Mouse (Mus musculus) embryonic facial prominence, embryonic 14.5 days (tissue): ENCODE measurements around the gene Ypel3. TPM values are rescaled to one million over a fixed set of nuclear protein-coding genes. Genes with fewer than 3 reads are reported as not detected.

Experiments
- ATAC-seq: fragments of 200-750 bp; cut with Nextera tagmentation; 2 replicates; pipeline ENCODE4 v1.8.0; 2017; ENCODE audit warnings: low read depth, moderate number of reproducible peaks, moderate TSS enrichment
- DNase-seq: peaks from one replicate; pipeline ENCODE4 v3.0.0-alpha.2; 2015; ENCODE audit warnings: low spot score
- H3K27ac ChIP-seq: fragments of 300-500 bp; sonication (generic); replicated peaks from 2 replicates; pipeline ENCODE4 v1.5.1; 2014; ENCODE audit warnings: low read depth, mild to moderate bottlenecking, low read length, moderate library complexity
- H3K27me3 ChIP-seq: fragments of 300-500 bp; sonication (generic); replicated peaks from 2 replicates; pipeline ENCODE4 v1.6.1; 2014; ENCODE audit warnings: low read length; ENCODE audit not compliant: control insufficient read depth, insufficient read depth
- H3K36me3 ChIP-seq: fragments of 300-500 bp; sonication (generic); 2 replicates; pipeline ENCODE4 v1.6.1; 2014; ENCODE audit warnings: low read length, mixed read lengths; ENCODE audit not compliant: control insufficient read depth, insufficient read depth
- H3K4me1 ChIP-seq: fragments of 300-500 bp; sonication (generic); 2 replicates; pipeline ENCODE4 v1.6.1; 2014; ENCODE audit warnings: antibody characterized with exemption, low read length; ENCODE audit not compliant: control insufficient read depth, insufficient read depth
- H3K4me2 ChIP-seq: fragments of 300-500 bp; sonication (generic); 2 replicates; pipeline ENCODE4 v1.6.1; 2014; ENCODE audit warnings: low read depth, mild to moderate bottlenecking, low read length, moderate library complexity, mixed read lengths
- H3K4me3 ChIP-seq: fragments of 300-500 bp; sonication (generic); 2 replicates; pipeline ENCODE4 v1.5.1; 2014; ENCODE audit warnings: low read depth, mild to moderate bottlenecking, low read length
- H3K9ac ChIP-seq: fragments of 300-500 bp; sonication (generic); 2 replicates; pipeline ENCODE4 v1.6.1; 2014; ENCODE audit warnings: low read depth, mild to moderate bottlenecking, low read length, moderate library complexity, mixed read lengths
- H3K9me3 ChIP-seq: fragments of 300-500 bp; sonication (generic); 2 replicates; pipeline ENCODE4 v1.6.1; 2016; ENCODE audit warnings: low read length; ENCODE audit not compliant: control insufficient read depth
- WGBS: fragments of 180-500 bp; shearing (Covaris S2); extraction: QIAGEN DNeasy Blood & Tissue Kit; methylation state at CpG from one replicate; pipeline ENCODE4 v1.1.7; 2014; 5-methylcytosine and 5-hydroxymethylcytosine counted together
- polyA plus RNA-seq: library from polyadenylated mRNA; unstranded; fragments of >200 nt; fragmentation: Nextera tagmentation; extraction: Ambion mirVana; gene quantifications from 2 replicates; pipeline ENCODE4 v1.2.1, GENCODE M21; 2014

The Ypel3 gene
- polyA plus RNA-seq, 1 experiment from 2014 or later: 117 TPM

DNA sequence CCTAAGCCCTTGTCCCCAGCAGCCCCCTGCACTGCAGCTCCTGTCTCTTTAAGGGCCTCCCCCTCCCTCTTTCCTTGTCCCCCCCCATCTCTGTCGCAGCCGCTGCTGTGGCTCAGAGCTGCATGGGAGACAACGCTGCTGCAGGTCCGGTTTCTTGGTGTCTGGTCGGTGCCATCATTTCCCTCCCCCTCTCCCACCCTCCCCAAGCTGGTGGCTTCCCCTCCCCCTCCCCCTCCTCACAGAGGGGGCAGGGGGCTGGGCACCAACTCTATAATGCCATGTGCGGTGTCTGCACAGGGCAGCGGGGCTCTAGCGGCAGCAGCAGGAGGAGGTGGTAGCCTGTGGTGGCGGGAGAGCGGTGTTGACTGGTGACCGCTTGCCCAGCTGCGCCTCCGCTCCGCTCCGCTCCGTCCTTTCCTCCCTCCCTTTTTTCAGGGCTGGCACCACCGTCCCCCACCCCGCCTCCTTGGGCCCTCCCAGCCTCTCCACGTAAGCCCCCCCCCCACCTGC is 46.5 kb downstream of the Ypel3 start:
- H3K9me3 ChIP-seq: no peaks in the 10 kb centered on the region
- no peak for DNase-seq
- WGBS: 0% methylated on average over 12 of the region's 19 CpGs
- ATAC-seq: peak; percentile 35; the same call in 1 of the 2 replicates
- H3K4me2 ChIP-seq: peak overlapping the region; percentile 50
- H3K36me3 ChIP-seq: no peaks in the 10 kb centered on the region
- H3K27ac ChIP-seq: no peak overlapping the region
- peak overlapping the region; percentile 43 for H3K9ac ChIP-seq
- peaks cover 26% of the 10 kb centered on the region for H3K27me3 ChIP-seq
- H3K4me1 ChIP-seq: no peaks in the 10 kb centered on the region
- H3K4me3 ChIP-seq: peak overlapping the region; percentile 30

GRCm38 (mm10) chr7:126823940-126824339 is 47.2 kb downstream of the Ypel3 start:
- no peak overlapping the region for H3K27ac ChIP-seq
- peak overlapping the region; percentile 50; the same call in 1 of the 2 replicates for H3K4me2 ChIP-seq
- WGBS: 8% methylated on average over 10 of the region's 10 CpGs
- no peaks in the 10 kb centered on the region for H3K36me3 ChIP-seq
- no peak overlapping the region for H3K4me3 ChIP-seq
- DNase-seq: no peak
- no peak overlapping the region for H3K9ac ChIP-seq
- H3K27me3 ChIP-seq: peaks cover 26% of the 10 kb centered on the region
- no peaks in the 10 kb centered on the region for H3K9me3 ChIP-seq
- ATAC-seq: no peak
- no peaks in the 10 kb centered on the region for H3K4me1 ChIP-seq

DNA sequence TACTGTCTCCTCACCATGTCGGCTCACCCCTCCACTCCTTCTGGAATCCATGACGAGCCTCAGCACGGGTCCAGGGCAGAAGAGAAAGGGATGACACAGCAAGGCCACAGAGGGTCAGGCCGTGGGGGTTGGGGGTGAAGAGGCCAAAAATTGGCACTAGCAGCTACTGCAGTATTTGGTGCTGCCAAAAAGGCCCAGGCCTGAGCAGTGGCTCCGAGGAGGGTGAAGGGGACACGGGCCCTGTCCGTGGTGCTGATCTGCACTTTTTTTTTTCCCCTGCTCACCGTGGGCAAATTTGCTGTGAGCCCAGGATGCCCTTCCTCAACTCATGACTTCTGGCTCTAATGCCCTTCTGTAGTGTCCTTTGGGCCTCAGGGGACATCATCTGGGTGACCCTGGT is 48.6 kb downstream of the Ypel3 start:
- no peak overlapping the region for H3K9ac ChIP-seq
- H3K4me3 ChIP-seq: no peak overlapping the region
- no peak overlapping the region for H3K4me2 ChIP-seq
- no peak for DNase-seq
- no peaks in the 10 kb centered on the region for H3K36me3 ChIP-seq
- H3K27me3 ChIP-seq: peaks cover 26% of the 10 kb centered on the region
- H3K27ac ChIP-seq: no peak overlapping the region
- no peaks in the 10 kb centered on the region for H3K9me3 ChIP-seq
- ATAC-seq: no peak
- no peaks in the 10 kb centered on the region for H3K4me1 ChIP-seq
- WGBS: 17% methylated on average over 8 of the region's 8 CpGs

- no peaks in the 10 kb centered on the region for H3K9me3 ChIP-seq
- no peak for ATAC-seq
- no peaks in the 10 kb centered on the region for H3K36me3 ChIP-seq
- WGBS: 73% methylated on average over 5 of the region's 5 CpGs
- H3K9ac ChIP-seq: no peak overlapping the region
- DNase-seq: no peak
- peaks cover 26% of the 10 kb centered on the region for H3K27me3 ChIP-seq
- no peak overlapping the region for H3K27ac ChIP-seq
- H3K4me3 ChIP-seq: no peak overlapping the region
- H3K4me2 ChIP-seq: no peak overlapping the region
- H3K4me1 ChIP-seq: no peaks in the 10 kb centered on the region
Measured at GRCm38 (mm10) chr7:126825952-126826351, 49.2 kb downstream of the Ypel3 start.

Other genes starting within 250 kb of the Ypel3 start
- 158 and 167 TPM in 2 replicates for gene Eif3c, start 210.5 kb upstream of the Ypel3 start, polyA plus RNA-seq
- gene Apobr, start 192.0 kb upstream of the Ypel3 start, polyA plus RNA-seq: 0.97 and 1.8 TPM in 2 replicates
- 27.8 and 31.8 TPM in 2 replicates for gene Cln3, start 191.1 kb upstream of the Ypel3 start, polyA plus RNA-seq
- gene Il27, start 182.0 kb upstream of the Ypel3 start, polyA plus RNA-seq: not detected in 2 replicates
- 29.3 and 39.9 TPM in 2 replicates for gene Nupr1, start 146.1 kb upstream of the Ypel3 start, polyA plus RNA-seq
- 40.8 and 45.4 TPM in 2 replicates for gene Sgf29, start 127.6 kb upstream of the Ypel3 start, polyA plus RNA-seq
- 13.5 and 17.9 TPM in 2 replicates for gene Sult1a1, start 100.5 kb upstream of the Ypel3 start, polyA plus RNA-seq
- 108 and 130 TPM in 2 replicates for gene Bola2, start 81.6 kb upstream of the Ypel3 start, polyA plus RNA-seq
- gene Slx1b, start 81.2 kb upstream of the Ypel3 start, polyA plus RNA-seq: 5.3 and 6.4 TPM in 2 replicates
- 44.9 and 45.2 TPM in 2 replicates for gene Coro1a, start 69.2 kb upstream of the Ypel3 start, polyA plus RNA-seq
- 61.9 and 62.3 TPM in 2 replicates for gene Mapk3, start 17.4 kb upstream of the Ypel3 start, polyA plus RNA-seq
- 2.1 and 5.1 TPM in 2 replicates for gene Gdpd3, start 10.6 kb upstream of the Ypel3 start, polyA plus RNA-seq
- 0.24 and 0.35 TPM in 2 replicates for gene Tbx6, start 4.5 kb downstream of the Ypel3 start, polyA plus RNA-seq
- 214 and 256 TPM in 2 replicates for gene Ppp4c, start 15.5 kb downstream of the Ypel3 start, polyA plus RNA-seq
- 1.1 and 1.9 TPM in 2 replicates for gene Fam57b, start 20.7 kb downstream of the Ypel3 start, polyA plus RNA-seq
- not detected in 2 replicates for gene 4930451I11Rik, start 54.7 kb downstream of the Ypel3 start, polyA plus RNA-seq
- 1.7 and 2.0 TPM in 2 replicates for gene Doc2a, start 70.5 kb downstream of the Ypel3 start, polyA plus RNA-seq
- gene Hirip3, start 85.0 kb downstream of the Ypel3 start, polyA plus RNA-seq: 13.2 and 14.8 TPM in 2 replicates
- 75.0 and 86.1 TPM in 2 replicates for gene Ino80e, start 85.4 kb downstream of the Ypel3 start, polyA plus RNA-seq
- 29.1 and 31.9 TPM in 2 replicates for gene Taok2, start 107.7 kb downstream of the Ypel3 start, polyA plus RNA-seq
- gene Tmem219, start 146.0 kb downstream of the Ypel3 start, polyA plus RNA-seq: 30.2 and 33.2 TPM in 2 replicates
- 13.7 and 16.8 TPM in 2 replicates for gene Kctd13, start 151.9 kb downstream of the Ypel3 start, polyA plus RNA-seq
- 0.29 and 0.61 TPM in 2 replicates for gene Asphd1, start 172.6 kb downstream of the Ypel3 start, polyA plus RNA-seq
- gene Sez6l2, start 173.6 kb downstream of the Ypel3 start, polyA plus RNA-seq: 1.6 and 2.1 TPM in 2 replicates
- gene Cdipt, start 199.0 kb downstream of the Ypel3 start, polyA plus RNA-seq: 88.0 and 98.2 TPM in 2 replicates
- 1.3 and 1.8 TPM in 2 replicates for gene Cdiptos, start 199.1 kb downstream of the Ypel3 start, polyA plus RNA-seq
- gene Mvp, start 237.7 kb downstream of the Ypel3 start, polyA plus RNA-seq: 9.5 and 9.9 TPM in 2 replicates
- 0.39 TPM in 1 of 2 replicates, not detected in the other for gene Pagr1b, start 239.5 kb downstream of the Ypel3 start, polyA plus RNA-seq
- 12.8 and 30.5 TPM in 2 replicates for gene Pagr1a, start 240.4 kb downstream of the Ypel3 start, polyA plus RNA-seq
- 53.5 and 66.6 TPM in 2 replicates for gene Gm42742, start 244.1 kb downstream of the Ypel3 start, polyA plus RNA-seq
- 19.5 and 21.6 TPM in 2 replicates for gene Prrt2, start 244.3 kb downstream of the Ypel3 start, polyA plus RNA-seq